Mouse (Mus musculus) limb, embryonic 15.5 days (tissue): ENCODE results near the gene 1190002N15Rik. TPM values are rescaled to one million over a fixed set of nuclear protein-coding genes. Genes with fewer than 3 reads are reported as not detected.

Experiments
- ATAC-seq: fragments of 200-750 bp; cut with Nextera tagmentation; 2 replicates; pipeline ENCODE4 v1.8.0; 2017; ENCODE audit warnings: low read depth, moderate TSS enrichment; ENCODE audit not compliant: insufficient number of reproducible peaks, low FRiP score, low TSS enrichment
- H3K27ac ChIP-seq: fragments of 300-500 bp; sonication (generic); 2 replicates; pipeline ENCODE4 v1.5.1; 2015; ENCODE audit warnings: moderate library complexity, mild to moderate bottlenecking, inconsistent platforms
- H3K27me3 ChIP-seq: fragments of 300-500 bp; sonication (generic); 2 replicates; pipeline ENCODE4 v1.6.1; 2015; ENCODE audit warnings: inconsistent platforms
- H3K36me3 ChIP-seq: fragments of 300-500 bp; sonication (generic); 2 replicates; pipeline ENCODE4 v1.6.1; 2015; ENCODE audit warnings: inconsistent platforms
- H3K4me1 ChIP-seq: fragments of 300-500 bp; sonication (generic); 2 replicates; pipeline ENCODE4 v1.6.1; 2015; ENCODE audit warnings: inconsistent platforms
- H3K4me2 ChIP-seq: fragments of 300-500 bp; sonication (generic); 2 replicates; pipeline ENCODE4 v1.6.1; 2015; ENCODE audit warnings: mild to moderate bottlenecking, inconsistent platforms
- H3K4me3 ChIP-seq: fragments of 300-500 bp; sonication (generic); 2 replicates; pipeline ENCODE4 v1.5.1; 2015; ENCODE audit warnings: mild to moderate bottlenecking, inconsistent platforms
- H3K9ac ChIP-seq: fragments of 300-500 bp; sonication (generic); 2 replicates; pipeline ENCODE4 v1.6.1; 2015; ENCODE audit warnings: inconsistent platforms
- H3K9me3 ChIP-seq: fragments of 300-500 bp; sonication (generic); 2 replicates; pipeline ENCODE4 v1.6.1; 2016; ENCODE audit warnings: inconsistent platforms
- WGBS: fragments of 180-500 bp; shearing (Covaris S2); methylation state at CpG from one replicate; pipeline ENCODE4 v1.1.7; 2015; 5-methylcytosine and 5-hydroxymethylcytosine counted together
- polyA plus RNA-seq: library from polyadenylated mRNA; unstranded; fragments of >200 nt; fragmentation: Nextera tagmentation; extraction: Ambion mirVana; gene quantifications from 2 replicates; pipeline ENCODE4 v1.2.1, GENCODE M21; 2015

1190002N15Rik gene
- polyA plus RNA-seq, 1 experiment from 2014 or later = 20.1 TPM

GRCm38 (mm10) chr9:94540343-94541095, 2.6 kb upstream of the 1190002N15Rik start:
- Histone ChIP-seq H3K4me2 (no peak overlapping the region), H3K36me3 (no peaks in the 10 kb centered on the region), H3K9ac (no peak overlapping the region), H3K27ac (no peak overlapping the region), H3K27me3 (no peaks in the 10 kb centered on the region), H3K4me1 (no peaks in the 10 kb centered on the region), H3K9me3 (no peaks in the 10 kb centered on the region), H3K4me3 (no peak overlapping the region)
- WGBS = 62% methylated on average over 10 of the region's 10 CpGs
- ATAC-seq = no peak

DNA sequence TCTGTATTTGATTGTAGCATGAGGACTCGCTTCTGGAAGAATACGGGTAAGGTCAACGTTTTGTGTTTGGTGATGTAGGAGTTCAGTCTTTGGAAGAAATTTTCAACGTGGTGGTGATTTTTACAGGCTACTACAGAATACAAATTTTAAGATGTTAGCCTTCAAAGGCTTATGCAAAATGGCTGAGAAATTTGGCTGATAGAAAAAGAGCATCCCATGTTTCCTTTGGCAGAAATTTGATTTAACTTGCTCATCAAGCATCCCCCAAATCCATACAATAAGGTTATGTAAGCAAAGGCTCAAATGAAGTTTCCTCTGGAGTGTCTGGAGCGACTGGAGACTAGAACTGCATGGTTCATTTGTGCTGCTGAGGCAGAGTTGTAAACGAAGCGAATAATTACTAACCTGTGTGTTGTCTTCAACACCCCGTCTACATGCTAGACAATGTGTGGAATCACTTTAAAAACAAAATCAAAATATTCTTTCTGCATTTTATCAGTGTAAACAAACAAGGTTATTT, 1.5 kb upstream of the 1190002N15Rik start:
- no peaks in the 10 kb centered on the region for H3K36me3 ChIP-seq
- no peak for ATAC-seq
- H3K9me3 ChIP-seq = no peaks in the 10 kb centered on the region
- H3K4me3 ChIP-seq = peak overlapping the region; percentile 87
- H3K27me3 ChIP-seq = no peaks in the 10 kb centered on the region
- 37% methylated on average over 8 of the region's 8 CpGs for WGBS
- peak overlapping the region; percentile 75; the same call in 1 of the 2 replicates for H3K9ac ChIP-seq
- no peak overlapping the region for H3K27ac ChIP-seq
- 0 out of 2 replicates have a peak, but pooled peaks cover 2% of the 10 kb centered on the region for H3K4me1 ChIP-seq
- H3K4me2 ChIP-seq = peak overlapping the region; percentile 73

DNA sequence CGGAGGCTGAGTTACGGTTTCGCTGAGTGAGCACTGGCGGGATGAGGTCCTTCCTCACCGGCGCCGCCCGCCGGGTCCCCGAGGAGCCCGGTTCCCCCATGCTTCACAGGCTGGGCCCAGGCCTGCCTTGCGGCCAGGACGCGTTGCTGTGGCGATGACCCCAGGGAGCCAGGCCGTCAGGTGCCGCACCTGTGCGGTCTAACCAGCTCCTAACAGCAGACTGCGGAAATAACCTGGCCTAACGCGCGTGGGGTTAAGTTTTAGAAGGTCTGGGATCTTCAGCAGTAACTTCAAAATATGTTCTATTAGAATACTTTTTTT, 902 bp upstream of the 1190002N15Rik start:
- under 1% methylated on average over 22 of the region's 22 CpGs for WGBS
- ATAC-seq = no peak

DNA sequence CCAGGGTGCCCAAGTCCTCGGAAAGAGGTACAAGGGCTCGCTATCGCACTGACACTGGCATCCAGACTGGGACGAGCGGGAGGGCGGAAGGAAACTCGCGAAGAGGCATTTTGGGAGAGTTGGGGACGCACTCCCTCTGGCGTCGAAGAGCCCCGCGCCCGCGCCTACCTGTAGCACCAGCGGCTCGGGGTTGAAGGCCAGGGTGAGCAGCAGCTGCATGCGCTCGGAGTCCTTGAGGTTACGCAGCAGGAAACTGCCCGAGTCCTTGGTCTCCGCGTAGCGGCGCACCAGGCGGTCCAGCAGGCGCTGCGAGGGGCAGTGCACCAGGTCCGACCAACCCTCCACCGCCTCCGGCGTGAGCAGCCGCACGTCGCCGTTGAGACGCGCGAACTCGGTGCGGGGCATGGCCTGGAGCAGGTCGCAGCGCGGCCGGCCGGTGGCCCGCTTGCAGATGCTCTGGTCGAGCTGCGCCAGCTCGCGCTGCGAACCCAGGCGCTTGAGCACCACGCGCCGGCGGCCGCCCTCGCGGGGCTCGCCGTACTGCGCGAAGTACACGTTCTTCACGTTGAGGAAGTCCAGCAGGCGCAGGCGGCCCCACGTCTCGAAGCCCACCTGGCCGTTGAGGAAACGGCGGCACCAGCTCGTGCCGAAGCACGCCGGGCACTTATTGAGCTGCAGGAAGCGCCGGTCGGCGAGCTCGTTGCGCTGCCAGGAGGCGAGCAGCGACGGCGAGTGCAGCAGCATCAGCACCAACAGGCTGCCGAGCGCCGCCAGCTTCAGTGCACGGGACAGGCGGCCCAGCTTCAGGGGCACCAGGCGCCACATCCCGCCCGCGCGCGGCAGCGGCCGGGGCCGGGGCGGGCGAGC, 597 bp downstream of the 1190002N15Rik start:
- Histone ChIP-seq H3K9me3 (no peaks in the 10 kb centered on the region), H3K4me3 (peak overlapping the region; percentile 87), H3K27me3 (no peaks in the 10 kb centered on the region), H3K36me3 (no peaks in the 10 kb centered on the region), H3K4me1 (peaks cover 7% of the 10 kb centered on the region; the same call in 1 of the 2 replicates), H3K4me2 (peak overlapping the region; percentile 78), H3K9ac (peak overlapping the region; percentile 75), H3K27ac (peak overlapping the region; percentile 99)
- ATAC-seq = peak; percentile 26
- under 1% methylated on average over 103 of the region's 103 CpGs for WGBS

More for the DNA sequence above, 902 bp upstream of the 1190002N15Rik start:
- no peaks in the 10 kb centered on the region for H3K27me3 ChIP-seq
- peak overlapping the region; percentile 87 for H3K4me3 ChIP-seq
- no peaks in the 10 kb centered on the region for H3K9me3 ChIP-seq
- peak overlapping the region; percentile 99 for H3K27ac ChIP-seq
- H3K4me1 ChIP-seq = peaks cover 2% of the 10 kb centered on the region; the same call in 1 of the 2 replicates
- peak overlapping the region; percentile 75 for H3K9ac ChIP-seq
- peak overlapping the region; percentile 73 for H3K4me2 ChIP-seq
- no peaks in the 10 kb centered on the region for H3K36me3 ChIP-seq

GRCm38 (mm10) chr9:94536261-94536905, 1.5 kb downstream of the 1190002N15Rik start:
- no peaks in the 10 kb centered on the region for H3K27me3 ChIP-seq
- H3K27ac ChIP-seq = peak overlapping the region; percentile 99
- peak overlapping the region; percentile 75 for H3K9ac ChIP-seq
- under 1% methylated on average over 15 of the region's 15 CpGs for WGBS
- peaks cover 7% of the 10 kb centered on the region; the same call in 1 of the 2 replicates for H3K4me1 ChIP-seq
- no peaks in the 10 kb centered on the region for H3K36me3 ChIP-seq
- H3K9me3 ChIP-seq = no peaks in the 10 kb centered on the region
- peak overlapping the region; percentile 87 for H3K4me3 ChIP-seq
- no peak for ATAC-seq
- H3K4me2 ChIP-seq = peak overlapping the region; percentile 78

- peak overlapping the region; percentile 78; the same call in 1 of the 2 replicates for H3K4me2 ChIP-seq
- H3K36me3 ChIP-seq = no peaks in the 10 kb centered on the region
- no peaks in the 10 kb centered on the region for H3K27me3 ChIP-seq
- no peak overlapping the region for H3K9ac ChIP-seq
- H3K4me1 ChIP-seq = peaks cover 7% of the 10 kb centered on the region; the same call in 1 of the 2 replicates
- H3K27ac ChIP-seq = no peak overlapping the region
- H3K4me3 ChIP-seq = peak overlapping the region; percentile 87
- no peaks in the 10 kb centered on the region for H3K9me3 ChIP-seq
- no peak for ATAC-seq
These were observed 3.1 kb downstream of the 1190002N15Rik start for GRCm38 (mm10) chr9:94534795-94535194.

DNA sequence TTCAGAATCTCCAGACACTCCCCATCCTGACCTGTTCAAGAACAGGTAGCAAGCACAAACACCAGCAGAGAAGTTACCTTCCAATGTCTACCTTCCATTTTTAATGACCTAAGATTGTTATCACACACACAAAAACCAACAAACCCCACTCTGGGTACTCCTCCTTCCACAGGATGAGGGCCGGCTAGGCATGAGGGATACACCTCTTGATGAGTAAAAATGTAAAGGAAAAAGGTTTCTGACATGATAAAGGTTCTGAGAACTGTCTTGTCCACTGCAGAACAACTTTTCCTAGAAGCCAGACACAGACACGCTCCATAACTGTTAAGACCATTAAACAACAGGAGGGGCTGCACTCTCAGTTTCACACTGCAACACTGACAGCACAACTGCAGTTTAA, 3.7 kb downstream of the 1190002N15Rik start:
- Histone ChIP-seq H3K4me2 (peak overlapping the region; percentile 30), H3K4me3 (peak overlapping the region; percentile 12; the same call in 1 of the 2 replicates), H3K9ac (no peak overlapping the region), H3K36me3 (no peaks in the 10 kb centered on the region), H3K9me3 (no peaks in the 10 kb centered on the region), H3K4me1 (peaks cover 7% of the 10 kb centered on the region; the same call in 1 of the 2 replicates), H3K27me3 (no peaks in the 10 kb centered on the region), H3K27ac (no peak overlapping the region)
- ATAC-seq = no peak
- WGBS = 69% methylated on average over 2 of the region's 2 CpGs

- Histone ChIP-seq H3K36me3 (no peaks in the 10 kb centered on the region), H3K4me2 (peak overlapping the region; percentile 30), H3K4me1 (peaks cover 7% of the 10 kb centered on the region; the same call in 1 of the 2 replicates), H3K9ac (no peak overlapping the region), H3K4me3 (peak overlapping the region; percentile 12; the same call in 1 of the 2 replicates), H3K9me3 (no peaks in the 10 kb centered on the region), H3K27me3 (no peaks in the 10 kb centered on the region), H3K27ac (no peak overlapping the region)
- WGBS = 49% methylated on average over 4 of the region's 4 CpGs
- no peak for ATAC-seq
These were observed 4.2 kb downstream of the 1190002N15Rik start for GRCm38 (mm10) chr9:94533641-94534040.

DNA sequence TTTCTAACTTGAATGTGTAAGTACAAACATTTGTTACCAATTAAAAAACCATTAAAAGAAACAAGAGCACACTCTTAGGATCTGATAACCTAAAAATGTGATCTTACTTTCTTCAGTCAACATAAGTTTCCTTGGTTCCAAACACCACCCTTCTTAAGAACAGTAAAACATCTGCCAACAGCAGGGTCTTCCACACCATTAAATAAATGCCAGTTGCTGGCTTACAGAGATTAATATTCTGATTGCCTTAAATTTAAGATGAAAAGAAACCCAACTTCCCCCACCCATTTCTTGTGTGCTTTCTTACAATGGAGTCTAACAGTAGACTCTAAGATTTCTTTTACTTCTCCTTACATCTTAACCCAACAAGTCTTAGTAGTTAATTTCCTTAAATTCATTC, 7.9 kb downstream of the 1190002N15Rik start:
- Histone ChIP-seq H3K4me2 (no peak overlapping the region), H3K27me3 (no peaks in the 10 kb centered on the region)
- ATAC-seq = no peak

GRCm38 (mm10) chr9:94529146-94529746, 8.6 kb downstream of the 1190002N15Rik start:
- no peak for ATAC-seq
- no peak overlapping the region for H3K9ac ChIP-seq
- H3K27ac ChIP-seq = no peak overlapping the region
- no peaks in the 10 kb centered on the region for H3K27me3 ChIP-seq
- H3K4me1 ChIP-seq = peaks cover 8% of the 10 kb centered on the region; the same call in 1 of the 2 replicates
- H3K4me2 ChIP-seq = no peak overlapping the region
- H3K4me3 ChIP-seq = no peak overlapping the region
- H3K36me3 ChIP-seq = no peaks in the 10 kb centered on the region
- WGBS = 81% methylated on average over 1 of the region's 1 CpGs
- H3K9me3 ChIP-seq = no peaks in the 10 kb centered on the region

More for the DNA sequence above, 7.9 kb downstream of the 1190002N15Rik start:
- Histone ChIP-seq H3K36me3 (no peaks in the 10 kb centered on the region), H3K4me1 (peaks cover 8% of the 10 kb centered on the region; the same call in 1 of the 2 replicates), H3K9me3 (no peaks in the 10 kb centered on the region), H3K27ac (no peak overlapping the region), H3K4me3 (no peak overlapping the region), H3K9ac (no peak overlapping the region)

DNA sequence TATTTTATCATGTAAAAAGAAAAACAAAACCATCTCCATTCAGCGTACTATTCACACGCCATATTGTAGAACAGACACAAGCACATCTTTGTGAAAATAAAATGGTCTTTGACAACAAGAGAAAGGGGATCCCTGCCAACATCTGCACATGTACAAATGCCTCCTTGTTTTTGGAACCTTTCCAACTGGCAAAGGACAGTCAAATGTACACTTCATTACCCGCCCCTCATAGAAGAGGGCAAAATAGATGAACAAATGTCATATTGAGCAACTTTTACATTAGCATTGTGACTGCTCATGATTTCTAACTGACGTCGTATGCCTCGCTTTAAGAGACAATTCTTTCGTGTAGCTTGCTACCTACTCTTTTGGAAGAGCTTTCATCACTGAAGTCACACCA, 11.4 kb downstream of the 1190002N15Rik start:
- WGBS = 68% methylated on average over 7 of the region's 7 CpGs
- Histone ChIP-seq H3K9me3 (no peaks in the 10 kb centered on the region), H3K4me1 (0 out of 2 replicates have a peak, but pooled peaks cover 3% of the 10 kb centered on the region), H3K4me3 (no peak overlapping the region), H3K4me2 (no peak overlapping the region), H3K27ac (no peak overlapping the region), H3K36me3 (peaks cover 5% of the 10 kb centered on the region; the same call in 1 of the 2 replicates), H3K27me3 (no peaks in the 10 kb centered on the region), H3K9ac (no peak overlapping the region)
- ATAC-seq = no peak
